Mouse (Mus musculus) CH12.LX (cell line): ENCODE results near the gene Pdzd2. TPM values are rescaled to one million over a fixed set of nuclear protein-coding genes. Genes with fewer than 3 reads are reported as not detected.

Source experiments
- DNase-seq: peaks from one replicate; pipeline ENCODE4 v3.0.0-alpha.2; 2013; ENCODE audit errors: extremely low read depth
- H3K27ac ChIP-seq: 2 replicates; pipeline ENCODE4 v1.5.1; 2012; ENCODE audit warnings: low read depth, mild to moderate bottlenecking, control low read depth, moderate library complexity; ENCODE audit not compliant: insufficient read depth
- H3K27me3 ChIP-seq: replicated peaks from 2 replicates; pipeline ENCODE3; 2012; ENCODE audit warnings: inconsistent platforms
- H3K36me3 ChIP-seq, 2 experiments: replicated peaks in 1 of 2; 2 replicates each; pipeline versions ENCODE3 to v1.6.1; 2012; ENCODE audit warnings: inconsistent platforms in 1 of 2, low read length in 1 of 2, mild to moderate bottlenecking in 1 of 2, mixed read lengths in 1 of 2, moderate library complexity in 1 of 2; ENCODE audit not compliant: control insufficient read depth in 1 of 2, insufficient read depth in 1 of 2
- H3K4me1 ChIP-seq, 2 experiments: 2 replicates each; pipeline ENCODE4 v1.6.1; 2012; ENCODE audit warnings: inconsistent platforms in 1 of 2, moderate library complexity in 1 of 2; ENCODE audit not compliant: insufficient read depth in 2 of 2, control insufficient read depth in 1 of 2
- H3K4me2 ChIP-seq: 2 replicates; pipeline ENCODE4 v1.6.1; 2012; ENCODE audit warnings: low read depth, mild to moderate bottlenecking, control low read depth; ENCODE audit not compliant: poor library complexity, insufficient read depth, severe bottlenecking
- H3K4me3 ChIP-seq, 3 experiments: fragments of 150-350 bp in 1 of 3; sonication (generic) in 1 of 3; replicated peaks in 1 of 3; 2 replicates each; pipeline versions ENCODE3 to v1.5.1; 2011 to 2012; ENCODE audit warnings: low read depth in 2 of 3, low read length in 2 of 3, mild to moderate bottlenecking in 2 of 3, moderate library complexity in 2 of 3, control low read depth in 1 of 3, improper control_type of control experiment in 1 of 3, inconsistent platforms in 1 of 3, mixed read lengths in 1 of 3; ENCODE audit not compliant: poor library complexity in 1 of 3
- H3K79me2 ChIP-seq: replicated peaks from 2 replicates; pipeline ENCODE4 v1.6.1; 2012; ENCODE audit warnings: mild to moderate bottlenecking, moderate library complexity; ENCODE audit not compliant: control insufficient read depth, poor library complexity, insufficient read depth, severe bottlenecking; ENCODE audit errors: extremely low read depth
- H3K9ac ChIP-seq: 2 replicates; pipeline ENCODE4 v1.6.1; 2012; ENCODE audit warnings: low read depth, mild to moderate bottlenecking, control low read depth, moderate library complexity; ENCODE audit not compliant: insufficient read depth
- H3K9me3 ChIP-seq: replicated peaks from 2 replicates; pipeline ENCODE3; 2012; ENCODE audit warnings: low read length, inconsistent platforms, mixed read lengths
- BHLHE40 ChIP-seq: IDR thresholded peaks from 2 replicates; pipeline ENCODE4 v1.6.1; 2011; ENCODE audit warnings: mild to moderate bottlenecking, low read depth, low read length, improper control_type of control experiment
- CHD1 ChIP-seq: IDR thresholded peaks from 2 replicates; pipeline ENCODE4 v1.6.1; 2012; ENCODE audit warnings: low read depth, low read length, improper control_type of control experiment, inconsistent platforms
- CHD2 ChIP-seq: IDR thresholded peaks from 2 replicates; pipeline ENCODE4 v1.6.1; 2011; ENCODE audit warnings: low read length, improper control_type of control experiment
- CTCF ChIP-seq, 2 experiments: IDR thresholded peaks in 1 of 2; conservative IDR thresholded peaks in 1 of 2; 2 replicates each; pipeline ENCODE4 v1.5.1; 2011 to 2012; ENCODE audit warnings: low read depth in 2 of 2, low read length in 2 of 2, improper control_type of control experiment in 1 of 2, inconsistent platforms in 1 of 2, mild to moderate bottlenecking in 1 of 2, moderate library complexity in 1 of 2
- EP300 ChIP-seq: IDR thresholded peaks from 2 replicates; pipeline ENCODE4 v1.6.1; 2011; ENCODE audit warnings: low read length, improper control_type of control experiment
- ETS1 ChIP-seq: conservative IDR thresholded peaks from 2 replicates; pipeline ENCODE4 v1.6.1; 2012; ENCODE audit warnings: low read depth, mild to moderate bottlenecking, inconsistent platforms, low read length, improper control_type of control experiment, moderate library complexity
- IRF4 ChIP-seq: IDR thresholded peaks from 2 replicates; pipeline ENCODE4 v1.6.1; 2014; ENCODE audit warnings: low read depth, mild to moderate bottlenecking, inconsistent platforms, low read length, improper control_type of control experiment
- JUN ChIP-seq: IDR thresholded peaks from 2 replicates; pipeline ENCODE4 v1.6.1; 2011; ENCODE audit warnings: low read depth, mild to moderate bottlenecking, low read length, improper control_type of control experiment, moderate library complexity; ENCODE audit not compliant: insufficient read depth
- JUND ChIP-seq: conservative IDR thresholded peaks from 2 replicates; pipeline ENCODE4 v1.6.1; 2011; ENCODE audit warnings: low read depth, low read length, improper control_type of control experiment
- KAT2A ChIP-seq: IDR thresholded peaks from 2 replicates; pipeline ENCODE4 v1.6.1; 2012; ENCODE audit warnings: low read length, improper control_type of control experiment, inconsistent platforms; ENCODE audit not compliant: insufficient replicate concordance
- MAX ChIP-seq: IDR thresholded peaks from 2 replicates; pipeline ENCODE4 v1.6.1; 2011; ENCODE audit warnings: low read length, improper control_type of control experiment
- MAZ ChIP-seq: IDR thresholded peaks from 2 replicates; pipeline ENCODE4 v1.6.1; 2012; ENCODE audit warnings: low read depth, mild to moderate bottlenecking, inconsistent platforms, low read length, improper control_type of control experiment, moderate library complexity
- MEF2A ChIP-seq: IDR thresholded peaks from 2 replicates; pipeline ENCODE4 v1.6.1; 2014; ENCODE audit warnings: low read depth, mild to moderate bottlenecking, inconsistent platforms, low read length, improper control_type of control experiment, borderline replicate concordance
- MYC ChIP-seq: IDR thresholded peaks from 2 replicates; pipeline ENCODE4 v1.6.1; 2011; ENCODE audit warnings: low read depth, mild to moderate bottlenecking, improper control_type of control experiment, low read length
- NELFE ChIP-seq: IDR thresholded peaks from 2 replicates; pipeline ENCODE4 v1.6.1; 2011; ENCODE audit warnings: low read depth, low read length, improper control_type of control experiment
- PAX5 ChIP-seq: IDR thresholded peaks from 2 replicates; pipeline ENCODE4 v1.6.1; 2012; ENCODE audit warnings: low read length, inconsistent platforms, mixed read lengths
- POLR2A ChIP-seq: IDR thresholded peaks from 2 replicates; pipeline ENCODE4 v1.6.1; 2011; ENCODE audit warnings: low read depth, mild to moderate bottlenecking, improper control_type of control experiment, low read length
- POLR2AphosphoS2 ChIP-seq: IDR thresholded peaks from 2 replicates; pipeline ENCODE4 v1.6.1; 2011; ENCODE audit warnings: low read depth, low read length, improper control_type of control experiment
- RAD21 ChIP-seq: IDR thresholded peaks from 2 replicates; pipeline ENCODE4 v1.6.1; 2011; ENCODE audit warnings: low read depth, mild to moderate bottlenecking, low read length, improper control_type of control experiment, moderate library complexity
- SIN3A ChIP-seq: IDR thresholded peaks from 2 replicates; pipeline ENCODE4 v1.6.1; 2012; ENCODE audit warnings: low read length, improper control_type of control experiment, inconsistent platforms
- SMC3 ChIP-seq: IDR thresholded peaks from 2 replicates; pipeline ENCODE4 v1.6.1; 2011; ENCODE audit warnings: low read depth, low read length, improper control_type of control experiment
- TBP ChIP-seq: conservative IDR thresholded peaks from 2 replicates; pipeline ENCODE4 v1.6.1; 2011; ENCODE audit warnings: low read depth, low read length, improper control_type of control experiment
- TCF12 ChIP-seq: IDR thresholded peaks from 2 replicates; pipeline ENCODE4 v1.6.1; 2014; ENCODE audit warnings: low read depth, mild to moderate bottlenecking, inconsistent platforms, low read length, improper control_type of control experiment
- UBTF ChIP-seq: IDR thresholded peaks from 2 replicates; pipeline ENCODE4 v1.6.1; 2012; ENCODE audit warnings: low read depth, mild to moderate bottlenecking, inconsistent platforms, low read length, improper control_type of control experiment, moderate library complexity
- USF2 ChIP-seq: conservative IDR thresholded peaks from 2 replicates; pipeline ENCODE4 v1.6.1; 2011; ENCODE audit warnings: low read depth, low read length, improper control_type of control experiment
- ZKSCAN1 ChIP-seq: IDR thresholded peaks from 2 replicates; pipeline ENCODE4 v1.6.1; 2012; ENCODE audit warnings: low read depth, inconsistent platforms, low read length, improper control_type of control experiment, borderline replicate concordance
- ZMIZ1 ChIP-seq: IDR thresholded peaks from 2 replicates; pipeline ENCODE4 v1.6.1; 2012; ENCODE audit warnings: low read depth, mild to moderate bottlenecking, inconsistent platforms, low read length, improper control_type of control experiment
- ZNF384 ChIP-seq: IDR thresholded peaks from 2 replicates; pipeline ENCODE4 v1.6.1; 2012; ENCODE audit warnings: low read depth, low read length, improper control_type of control experiment, inconsistent platforms
- dilution Hi-C: fragments of 300-500 bp; cut with MboI; formaldehyde crosslinking; loops from 2 replicates; pipeline ENCODE4 v1.14.3; 2020; ENCODE audit warnings: low sequenced_read_pairs; ENCODE audit not compliant: extremely low pct_unique_long_range_greater_than_20kb, extremely low pct_ligation_motif_present
- in situ Hi-C: fragments of 300-500 bp; cut with MboI; formaldehyde crosslinking; loops from 3 replicates; pipeline ENCODE4 v1.14.3; 2019; ENCODE audit warnings: low sequenced_read_pairs, low pct_ligation_motif_present, low pct_unique_long_range_greater_than_20kb, mixed read lengths
- polyA plus RNA-seq: library from polyadenylated mRNA; unstranded; fragments of >175 nt; gene quantifications from 2 replicates; pipeline ENCODE4 v1.2.1, GENCODE M21; 2012; ENCODE audit warnings: low read depth; ENCODE audit not compliant: insufficient read length
- total RNA-seq, 2 experiments: library from RNA; depleted of rRNA; stranded (reverse); fragments of 300-350 nt in 1 of 2; fragments of >200 nt in 1 of 2; gene quantifications; 2 replicates each; pipeline ENCODE4 v1.2.3; 2012 to 2014

The Pdzd2 gene
- total and polyA plus RNA-seq, 3 experiments: 0.04 to 0.24 (median 0.17) TPM

GRCm38 (mm10) chr15:12760747-12761146 lies 21.0 kb upstream of the Pdzd2 start:
- no peak overlapping the region for H3K4me3 ChIP-seq
- no peak overlapping the region for H3K4me2 ChIP-seq
- no peaks in the 10 kb centered on the region for H3K9me3 ChIP-seq
- H3K4me1 ChIP-seq: peaks cover 0 to 3% of the 10 kb centered on the region in 2 experiments; a peak in 2 of 4 replicates
- dilution Hi-C loops: no loop called here
- in situ Hi-C loops: no loop called here
- TF ChIP-seq NELFE: no peak
- TF ChIP-seq JUND: no peak
- no peak for TF ChIP-seq POLR2AphosphoS2
- TF ChIP-seq MEF2A: no peak
- TF ChIP-seq ZNF384: no peak
- no peak for TF ChIP-seq BHLHE40
- no peak for TF ChIP-seq TBP
- no peak for TF ChIP-seq PAX5
- no peak for TF ChIP-seq USF2
- no peak for TF ChIP-seq ZMIZ1
- no peak for TF ChIP-seq SMC3
- no peak for TF ChIP-seq CHD2
- no peak for TF ChIP-seq SIN3A
- no peak for TF ChIP-seq IRF4
- TF ChIP-seq CHD1: no peak
- DNase-seq: no peak
- H3K27me3 ChIP-seq: no peaks in the 10 kb centered on the region
- H3K36me3 ChIP-seq: no peaks in the 10 kb centered on the region
- no peak overlapping the region for H3K9ac ChIP-seq
- H3K27ac ChIP-seq: no peak overlapping the region
- no peaks in the 10 kb centered on the region for H3K79me2 ChIP-seq

GRCm38 (mm10) chr15:12758461-12758860 lies 18.7 kb upstream of the Pdzd2 start:
- in situ Hi-C loops: no loop called here
- no peaks in the 10 kb centered on the region for H3K79me2 ChIP-seq
- no peak overlapping the region for H3K9ac ChIP-seq

More at GRCm38 (mm10) chr15:12758461-12758860, 18.7 kb upstream of the Pdzd2 start:
- Histone ChIP-seq H3K4me3 (no peak overlapping the region), H3K9me3 (no peaks in the 10 kb centered on the region), H3K4me1 (peaks cover 0 to 3% of the 10 kb centered on the region in 2 experiments; a peak in 2 of 4 replicates)
- TF ChIP-seq MAX (no peak), ZMIZ1 (no peak), CTCF (conservative IDR thresholded peaks at IDR 0.05 in 1 of 2, IDR thresholded peaks at IDR 0.05 in 1 of 2; ENCODE audit: low read depth in 2 of 2, low read length in 2 of 2) (no peak), JUN (no peak), KAT2A (no peak), TCF12 (no peak), BHLHE40 (no peak), EP300 (no peak), UBTF (no peak), MYC (no peak), NELFE (no peak), USF2 (no peak), RAD21 (no peak), ETS1 (no peak), MAZ (no peak), ZKSCAN1 (no peak), POLR2A (no peak)
- TF ChIP-seq, all 38 proteins: peak for 0
- no peaks in the 10 kb centered on the region for H3K36me3 ChIP-seq
- no peaks in the 10 kb centered on the region for H3K27me3 ChIP-seq
- H3K27ac ChIP-seq: no peak overlapping the region
- dilution Hi-C loops: no loop called here
- no peak for DNase-seq
- no peak overlapping the region for H3K4me2 ChIP-seq
